Mouse (Mus musculus): ENCODE data around the gene Moap1. TPM values are rescaled to one million over a fixed set of nuclear protein-coding genes. Genes with fewer than 3 reads are reported as not detected.

The Moap1 gene
- polyA plus RNA-seq, 1 experiment from 2014 or later = 33.9 TPM

Other genes starting within 250 kb of the Moap1 start
- 0.20 and 0.23 TPM in 2 replicates for gene Chga, start 188.7 kb downstream of the Moap1 start, polyA plus RNA-seq (2014; fragmentation: Nextera tagmentation; extraction: Ambion mirVana)
- 7.4 and 7.7 TPM in 2 replicates for gene Itpk1, start 38.7 kb downstream of the Moap1 start, polyA plus RNA-seq (2014; fragmentation: Nextera tagmentation; extraction: Ambion mirVana)
- gene Tmem251, start 101 bp upstream of the Moap1 start, polyA plus RNA-seq (2014; fragmentation: Nextera tagmentation; extraction: Ambion mirVana) = 9.7 and 10.7 TPM in 2 replicates
- 0.40 TPM in 1 of 2 replicates, not detected in the other for gene Gm28051, start 14.1 kb upstream of the Moap1 start, polyA plus RNA-seq (2014; fragmentation: Nextera tagmentation; extraction: Ambion mirVana)
- 43.7 and 43.9 TPM in 2 replicates for gene Gon7, start 14.1 kb upstream of the Moap1 start, polyA plus RNA-seq (2014; fragmentation: Nextera tagmentation; extraction: Ambion mirVana)
- gene Ubr7, start 14.3 kb upstream of the Moap1 start, polyA plus RNA-seq (2014; fragmentation: Nextera tagmentation; extraction: Ambion mirVana) = 58.6 and 59.2 TPM in 2 replicates
- gene Gm20604, start 15.0 kb upstream of the Moap1 start, polyA plus RNA-seq (2014; fragmentation: Nextera tagmentation; extraction: Ambion mirVana) = 35.8 and 36.8 TPM in 2 replicates
- 18.7 and 19.7 TPM in 2 replicates for gene Btbd7, start 134.8 kb upstream of the Moap1 start, polyA plus RNA-seq (2014; fragmentation: Nextera tagmentation; extraction: Ambion mirVana)
- not detected in 2 replicates for gene Cox8c, start 155.7 kb upstream of the Moap1 start, polyA plus RNA-seq (2014; fragmentation: Nextera tagmentation; extraction: Ambion mirVana)
- 0.16 TPM in 1 of 2 replicates, not detected in the other for gene Unc79, start 205.2 kb upstream of the Moap1 start, polyA plus RNA-seq (2014; fragmentation: Nextera tagmentation; extraction: Ambion mirVana)

Measured in limb, embryonic 11.5 days (tissue).